Mouse (Mus musculus): Measurements from ENCODE around the gene Scaf4. TPM values are rescaled to one million over a fixed set of nuclear protein-coding genes. Genes with fewer than 3 reads are reported as not detected.

Scaf4 gene
- polyA plus RNA-seq, 1 experiment from 2014 or later = 39.8 TPM

DNA sequence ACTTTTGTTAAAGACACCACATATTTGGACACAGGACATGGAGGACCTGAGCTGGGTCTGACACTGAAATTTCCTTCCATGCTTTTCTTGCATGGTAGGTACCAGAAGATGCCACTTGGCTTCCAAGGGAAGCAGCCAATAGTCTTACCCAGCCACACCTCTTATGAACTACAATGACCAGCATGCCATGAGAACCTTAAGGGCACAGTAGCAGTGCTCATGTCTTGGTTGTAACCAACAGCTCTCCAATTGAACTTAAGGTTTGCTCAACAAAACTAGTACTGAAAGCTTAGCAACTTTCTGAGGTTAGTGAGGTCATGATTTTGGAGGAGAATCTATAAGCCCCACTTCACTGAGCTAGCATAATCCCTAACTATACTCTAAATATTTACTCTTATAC is 90.6 kb downstream of the Scaf4 start:
- Histone ChIP-seq H3K36me3 (no peaks in the 10 kb centered on the region), H3K4me1 (peaks cover 6% of the 10 kb centered on the region), H3K27ac (replicated peaks) (no peak overlapping the region), H3K4me3 (no peak overlapping the region), H3K9me3 (no peaks in the 10 kb centered on the region), H3K9ac (replicated peaks) (no peak overlapping the region), H3K27me3 (no peaks in the 10 kb centered on the region), H3K4me2 (replicated peaks) (no peak overlapping the region)
- no peak for ATAC-seq (ENCODE audit: low FRiP score, low read depth)

DNA sequence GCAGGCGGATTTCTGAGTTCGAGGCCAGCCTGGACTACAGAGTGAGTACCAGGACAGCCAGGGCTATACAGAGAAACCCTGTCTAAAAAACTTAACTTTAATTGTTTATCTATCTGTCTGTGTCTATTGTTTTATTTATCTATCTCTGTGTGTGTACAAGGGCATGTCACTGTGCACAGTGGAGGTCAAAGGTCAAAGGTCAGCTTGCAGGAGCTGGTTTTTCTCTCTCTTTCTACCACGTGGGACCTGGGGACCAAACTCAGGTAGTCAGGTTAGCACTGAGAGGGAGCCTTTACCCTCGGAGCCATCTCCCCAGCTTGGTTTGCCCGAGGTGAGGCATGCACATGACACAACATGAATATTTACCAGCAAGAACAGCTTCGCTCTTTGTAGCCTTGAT is 93.0 kb downstream of the Scaf4 start:
- Histone ChIP-seq H3K9me3 (no peaks in the 10 kb centered on the region), H3K9ac (replicated peaks) (no peak overlapping the region), H3K36me3 (no peaks in the 10 kb centered on the region), H3K4me1 (no peaks in the 10 kb centered on the region), H3K27me3 (no peaks in the 10 kb centered on the region), H3K27ac (replicated peaks) (no peak overlapping the region), H3K4me3 (no peak overlapping the region), H3K4me2 (replicated peaks) (no peak overlapping the region)
- WGBS = 74% methylated on average over 6 of the region's 6 CpGs
- no peak for ATAC-seq (ENCODE audit: low FRiP score, low read depth)

DNA sequence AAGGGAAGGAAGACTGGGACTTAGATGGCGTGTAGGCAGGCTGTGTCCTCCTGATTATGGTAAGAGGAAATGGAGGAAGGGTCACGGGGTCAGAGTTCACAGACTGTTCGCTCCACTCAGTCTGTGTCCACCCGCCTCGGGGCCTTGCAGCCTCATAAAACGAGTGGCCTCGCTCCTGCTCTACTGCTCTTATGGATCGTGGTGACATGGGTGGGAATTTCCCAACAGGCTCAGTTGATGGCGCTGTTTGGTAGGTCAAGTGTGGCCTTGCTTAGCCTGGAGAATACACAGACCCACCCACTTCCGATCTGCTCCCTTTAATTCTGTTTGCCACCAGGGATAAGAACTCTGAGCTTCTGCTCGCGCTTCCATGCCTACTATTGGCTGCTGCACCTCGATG is 96.8 kb downstream of the Scaf4 start:
- H3K9ac ChIP-seq (replicated peaks) = no peak overlapping the region
- H3K4me3 ChIP-seq = no peak overlapping the region
- WGBS = 44% methylated on average over 13 of the region's 13 CpGs
- H3K4me1 ChIP-seq = no peaks in the 10 kb centered on the region
- no peak overlapping the region for H3K27ac ChIP-seq (replicated peaks)
- H3K9me3 ChIP-seq = no peaks in the 10 kb centered on the region
- no peaks in the 10 kb centered on the region for H3K36me3 ChIP-seq
- ATAC-seq (ENCODE audit: low FRiP score, low read depth) = 0 out of 2 replicates have a peak, but pooled peaks have one; percentile 39
- no peak overlapping the region for H3K4me2 ChIP-seq (replicated peaks)
- H3K27me3 ChIP-seq = no peaks in the 10 kb centered on the region

DNA sequence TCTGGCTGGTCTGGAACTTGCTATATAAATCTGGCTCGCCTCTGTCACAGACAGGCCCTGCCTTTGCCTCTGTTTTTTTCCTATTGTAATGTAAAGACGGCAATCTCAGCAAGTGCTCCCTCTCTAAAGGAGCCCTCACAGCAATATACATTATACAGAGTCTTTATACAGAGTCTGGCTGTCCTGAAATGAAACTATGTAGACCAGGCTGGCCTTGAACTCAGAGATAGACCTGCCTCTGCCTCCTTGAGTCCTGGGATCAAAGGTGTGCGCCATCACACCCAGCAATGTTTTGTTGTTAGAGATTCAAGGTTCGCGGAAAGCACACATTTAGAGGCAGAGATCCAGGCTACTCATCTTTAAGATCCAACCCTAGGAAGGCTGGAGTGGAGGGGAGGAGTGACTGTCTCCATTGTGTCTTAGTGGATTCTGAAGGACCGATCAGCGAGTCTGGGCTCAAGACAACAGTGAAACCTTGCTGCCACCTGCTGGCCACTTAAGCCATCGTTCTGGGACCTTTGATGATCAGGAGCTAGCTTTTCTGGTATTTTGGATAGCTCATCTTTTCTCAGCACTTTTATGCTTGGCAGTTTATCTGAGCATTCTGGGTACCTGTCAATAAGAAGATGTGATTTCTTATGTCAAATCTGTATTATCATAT is 98.2 kb downstream of the Scaf4 start:
- Histone ChIP-seq H3K4me2 (replicated peaks) (no peak overlapping the region), H3K9ac (replicated peaks) (no peak overlapping the region), H3K27me3 (no peaks in the 10 kb centered on the region), H3K9me3 (no peaks in the 10 kb centered on the region), H3K4me1 (no peaks in the 10 kb centered on the region), H3K36me3 (no peaks in the 10 kb centered on the region), H3K4me3 (no peak overlapping the region), H3K27ac (replicated peaks) (no peak overlapping the region)
- WGBS = 43% methylated on average over 8 of the region's 8 CpGs
- ATAC-seq (ENCODE audit: low FRiP score, low read depth) = peak; percentile 59

DNA sequence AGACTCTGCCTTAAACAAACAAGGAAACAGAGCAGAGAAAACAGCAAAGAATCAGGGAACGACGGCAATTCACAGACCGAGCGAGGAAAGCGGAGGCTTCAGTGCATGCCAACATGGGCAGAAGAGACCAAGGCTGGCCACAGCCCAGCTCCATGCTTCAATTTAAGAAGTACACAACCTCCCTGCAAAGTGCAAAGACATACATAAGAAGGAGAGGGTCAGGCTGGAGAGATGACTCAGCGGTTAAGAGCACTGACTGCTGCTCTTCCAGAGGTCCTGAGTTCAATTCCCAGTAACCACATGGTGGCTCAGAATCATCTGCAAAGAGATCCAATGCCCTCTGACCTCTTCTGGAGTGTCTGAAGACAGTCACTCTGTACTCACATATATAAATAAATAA is 100.2 kb downstream of the Scaf4 start:
- Histone ChIP-seq H3K4me1 (no peaks in the 10 kb centered on the region), H3K27me3 (no peaks in the 10 kb centered on the region), H3K27ac (replicated peaks) (no peak overlapping the region), H3K36me3 (no peaks in the 10 kb centered on the region), H3K4me2 (replicated peaks) (no peak overlapping the region), H3K9me3 (no peaks in the 10 kb centered on the region), H3K9ac (replicated peaks) (no peak overlapping the region), H3K4me3 (no peak overlapping the region)
- ATAC-seq (ENCODE audit: low FRiP score, low read depth) = no peak
- 82% methylated on average over 6 of the region's 6 CpGs for WGBS

DNA sequence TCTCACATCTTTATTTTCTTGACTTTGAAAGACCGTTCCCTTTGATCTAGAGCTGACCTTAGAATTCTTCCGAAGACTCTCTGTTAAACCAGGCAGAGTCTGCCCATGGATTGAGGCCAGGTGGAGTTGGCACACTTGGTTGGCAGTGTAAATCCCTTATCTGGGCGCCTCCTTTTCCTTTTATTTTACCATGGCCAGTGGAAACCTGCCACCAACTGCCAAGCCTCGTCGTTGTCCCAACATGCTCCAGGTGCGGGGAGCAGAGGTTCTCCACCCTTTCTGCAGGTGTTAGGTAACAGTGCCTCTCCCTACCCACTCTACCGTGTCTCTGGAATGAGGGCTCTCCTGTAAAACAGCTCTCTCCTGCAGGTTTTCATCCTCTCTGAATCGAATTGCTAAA is 102.6 kb downstream of the Scaf4 start:
- Histone ChIP-seq H3K9ac (replicated peaks) (no peak overlapping the region), H3K27ac (replicated peaks) (no peak overlapping the region), H3K36me3 (no peaks in the 10 kb centered on the region), H3K27me3 (0 out of 2 replicates have a peak, but pooled peaks cover 8% of the 10 kb centered on the region), H3K4me2 (replicated peaks) (no peak overlapping the region), H3K9me3 (no peaks in the 10 kb centered on the region), H3K4me1 (peaks cover 2% of the 10 kb centered on the region), H3K4me3 (no peak overlapping the region)
- WGBS = 91% methylated on average over 8 of the region's 8 CpGs
- ATAC-seq (ENCODE audit: low FRiP score, low read depth) = no peak

DNA sequence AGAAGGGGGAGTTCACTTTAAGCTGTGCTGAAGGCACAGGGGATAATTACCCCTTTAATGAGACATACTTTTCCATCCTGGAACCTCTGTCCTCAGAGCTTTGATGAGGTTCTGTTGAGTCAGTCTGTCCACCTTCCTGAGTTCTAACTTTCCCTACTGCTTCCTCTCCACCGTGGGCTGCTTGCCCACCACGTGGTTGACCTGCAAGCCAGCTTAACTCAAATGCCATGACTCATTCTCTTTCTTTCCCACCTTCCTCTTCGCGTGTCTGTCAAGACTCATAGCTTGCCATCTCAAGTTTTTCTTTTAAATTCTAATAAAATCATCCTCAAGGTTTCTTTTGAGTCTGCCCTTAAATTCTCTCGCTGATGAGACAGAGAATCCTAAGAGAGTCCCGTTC is 103.3 kb downstream of the Scaf4 start:
- ATAC-seq (ENCODE audit: low FRiP score, low read depth) = no peak
- Histone ChIP-seq H3K4me1 (peaks cover 9% of the 10 kb centered on the region), H3K27me3 (0 out of 2 replicates have a peak, but pooled peaks cover 9% of the 10 kb centered on the region), H3K36me3 (no peaks in the 10 kb centered on the region), H3K9me3 (no peaks in the 10 kb centered on the region), H3K27ac (replicated peaks) (no peak overlapping the region), H3K9ac (replicated peaks) (no peak overlapping the region), H3K4me2 (replicated peaks) (no peak overlapping the region), H3K4me3 (no peak overlapping the region)
- WGBS = 84% methylated on average over 6 of the region's 6 CpGs

DNA sequence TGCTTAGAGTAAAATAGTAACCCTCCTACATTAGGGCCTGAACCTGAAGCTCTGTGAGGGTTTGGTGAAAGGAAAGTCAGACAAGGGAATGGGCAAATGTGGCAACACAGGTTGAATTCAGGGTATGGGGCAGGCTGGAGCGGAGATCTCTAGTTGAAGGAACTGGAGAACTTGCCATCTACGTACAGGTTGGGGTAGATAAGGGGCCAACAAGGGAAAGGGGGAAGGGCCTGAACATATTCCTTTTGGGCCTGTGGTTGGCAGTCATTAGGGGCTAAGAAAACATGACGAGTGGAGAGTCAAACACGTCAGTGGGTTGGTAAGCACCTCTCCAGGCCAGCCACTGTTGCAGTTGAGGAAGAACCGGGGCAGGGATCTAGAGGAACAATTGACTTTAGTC is 104.4 kb downstream of the Scaf4 start:
- Histone ChIP-seq H3K4me3 (no peak overlapping the region), H3K9ac (replicated peaks) (no peak overlapping the region), H3K4me1 (peaks cover 12% of the 10 kb centered on the region), H3K27ac (replicated peaks) (no peak overlapping the region), H3K9me3 (no peaks in the 10 kb centered on the region), H3K36me3 (no peaks in the 10 kb centered on the region), H3K4me2 (replicated peaks) (no peak overlapping the region), H3K27me3 (0 out of 2 replicates have a peak, but pooled peaks cover 13% of the 10 kb centered on the region)
- no peak for ATAC-seq (ENCODE audit: low FRiP score, low read depth)
- 84% methylated on average over 5 of the region's 5 CpGs for WGBS

DNA sequence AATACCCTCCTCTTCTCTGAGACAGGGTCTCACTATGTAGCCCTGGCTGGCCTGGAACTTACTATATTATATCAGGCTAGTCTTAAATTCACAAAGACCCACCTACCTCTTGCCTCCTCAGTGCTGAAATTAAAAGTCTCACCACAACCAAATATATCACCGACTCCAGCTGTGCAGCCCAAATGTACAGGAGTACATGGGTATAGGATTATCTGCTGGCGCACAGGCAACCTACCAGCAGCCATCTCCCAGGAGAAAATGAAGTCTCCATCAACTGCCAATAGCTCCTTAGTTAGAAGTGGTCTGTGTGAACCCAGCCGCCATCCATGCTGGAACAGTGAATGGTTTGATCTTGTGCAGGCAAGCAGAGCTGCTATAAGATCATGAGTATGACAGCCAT is 105.9 kb downstream of the Scaf4 start:
- 92% methylated on average over 3 of the region's 3 CpGs for WGBS
- Histone ChIP-seq H3K4me2 (replicated peaks) (no peak overlapping the region), H3K36me3 (no peaks in the 10 kb centered on the region), H3K9me3 (no peaks in the 10 kb centered on the region), H3K9ac (replicated peaks) (no peak overlapping the region), H3K4me1 (peaks cover 12% of the 10 kb centered on the region), H3K4me3 (no peak overlapping the region), H3K27ac (replicated peaks) (no peak overlapping the region), H3K27me3 (0 out of 2 replicates have a peak, but pooled peaks cover 13% of the 10 kb centered on the region)
- no peak for ATAC-seq (ENCODE audit: low FRiP score, low read depth)

DNA sequence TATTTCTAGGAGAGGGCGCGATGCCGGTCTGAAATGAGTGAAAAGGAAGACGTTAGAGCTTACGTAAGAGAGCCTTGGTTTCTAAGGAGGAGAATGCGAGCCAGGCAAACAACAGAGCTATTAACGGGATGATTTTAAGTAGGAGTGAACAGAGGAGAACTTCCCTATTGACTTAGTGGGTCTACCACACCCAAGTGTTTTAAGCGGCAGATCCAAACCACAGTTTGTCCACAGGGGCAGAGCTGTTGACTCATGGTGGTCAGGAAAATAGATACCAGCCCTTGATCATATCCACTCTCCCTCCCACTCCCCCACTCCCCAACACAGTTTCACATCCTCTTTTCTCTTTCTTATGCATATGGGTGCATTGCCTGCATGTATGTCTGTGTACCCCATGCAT is 106.9 kb downstream of the Scaf4 start:
- H3K4me2 ChIP-seq (replicated peaks) = no peak overlapping the region
- ATAC-seq (ENCODE audit: low FRiP score, low read depth) = no peak
- H3K36me3 ChIP-seq = no peaks in the 10 kb centered on the region
- 0 out of 2 replicates have a peak, but pooled peaks cover 17% of the 10 kb centered on the region for H3K27me3 ChIP-seq
- no peak overlapping the region for H3K4me3 ChIP-seq
- H3K27ac ChIP-seq (replicated peaks) = no peak overlapping the region
- H3K9ac ChIP-seq (replicated peaks) = no peak overlapping the region
- peaks cover 12% of the 10 kb centered on the region for H3K4me1 ChIP-seq
- no peaks in the 10 kb centered on the region for H3K9me3 ChIP-seq
- 78% methylated on average over 8 of the region's 8 CpGs for WGBS

DNA sequence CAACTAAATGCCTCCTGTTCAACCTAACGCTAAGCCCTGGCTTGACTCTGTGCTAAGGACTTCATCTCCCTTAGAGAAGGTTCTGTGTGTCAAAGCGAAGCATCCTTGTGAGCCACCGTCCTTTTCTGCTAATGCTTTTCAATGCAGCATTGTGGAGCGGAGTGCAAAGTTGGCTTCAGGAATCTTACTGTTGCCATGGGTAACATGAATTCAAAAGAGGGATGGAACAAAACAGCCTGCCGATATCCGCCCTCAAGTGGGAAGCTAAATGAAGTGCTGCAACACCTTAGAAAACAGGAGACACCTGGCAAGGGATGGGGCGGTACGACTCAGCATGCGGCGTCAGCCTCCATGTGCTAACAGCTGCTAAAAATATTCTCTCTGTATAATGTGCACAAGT is 107.8 kb downstream of the Scaf4 start:
- Histone ChIP-seq H3K27me3 (0 out of 2 replicates have a peak, but pooled peaks cover 17% of the 10 kb centered on the region), H3K4me3 (no peak overlapping the region), H3K9ac (replicated peaks) (no peak overlapping the region), H3K27ac (replicated peaks) (no peak overlapping the region), H3K9me3 (no peaks in the 10 kb centered on the region), H3K4me2 (replicated peaks) (no peak overlapping the region), H3K36me3 (no peaks in the 10 kb centered on the region), H3K4me1 (peaks cover 13% of the 10 kb centered on the region)
- 34% methylated on average over 10 of the region's 10 CpGs for WGBS
- ATAC-seq (ENCODE audit: low FRiP score, low read depth) = no peak

All from midbrain, embryonic 12.5 days (tissue).